Mouse (Mus musculus) thymus, adult 2 months (tissue): ENCODE results near the gene Fam126a.

Source experiments
- CTCF ChIP-seq: fragments of 200-500 bp; IDR thresholded peaks from 2 replicates; pipeline ENCODE4 v1.5.1; 2012; ENCODE audit warnings: mild to moderate bottlenecking, control low read depth, low read length, moderate library complexity, borderline replicate concordance; ENCODE audit not compliant: control insufficient read depth, poor library complexity, insufficient read depth; ENCODE audit errors: extremely low read depth
- POLR2A ChIP-seq: fragments of 200-500 bp; IDR thresholded peaks from 2 replicates; pipeline ENCODE4 v1.6.1; 2012; ENCODE audit warnings: mild to moderate bottlenecking, low read length, control low read depth, moderate library complexity; ENCODE audit not compliant: control insufficient read depth, poor library complexity, insufficient read depth; ENCODE audit errors: extremely low read depth

DNA sequence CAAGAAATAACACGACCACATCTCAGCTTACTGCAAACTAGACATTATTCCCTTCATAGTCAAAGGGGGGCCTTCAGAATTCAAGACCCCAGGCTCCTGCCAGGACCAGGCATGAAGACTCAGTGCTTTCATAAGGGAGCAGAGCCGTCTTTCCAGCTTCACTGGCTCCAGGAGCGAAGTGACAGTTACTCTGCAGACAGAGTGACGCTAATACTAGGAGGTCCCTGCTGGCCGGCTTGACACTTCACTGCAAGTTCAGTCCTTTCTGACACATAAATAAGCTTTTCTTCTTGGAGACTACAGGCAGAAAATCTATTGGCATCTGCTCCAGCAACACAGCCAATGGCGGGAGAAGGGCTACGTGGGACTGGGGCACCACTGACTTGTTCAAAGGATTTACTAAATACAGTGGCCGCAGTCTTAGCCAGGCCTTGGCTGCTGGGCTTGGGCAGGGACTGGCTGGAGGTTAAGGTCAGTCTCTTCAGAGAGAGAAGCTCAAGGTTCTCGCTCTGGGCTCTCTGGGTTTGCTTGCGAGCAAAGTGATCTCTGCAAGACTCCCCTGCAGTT lies 65.8 kb downstream of the Fam126a start:
- TF ChIP-seq POLR2A, result no peak
- no peak for TF ChIP-seq CTCF
